Mouse (Mus musculus) ES-E14 (cell line): ENCODE measurements around the gene Ldhal6b.

Experiments used
- CHD2 ChIP-seq: IDR thresholded peaks from 2 replicates; pipeline ENCODE4 v1.6.1; 2014; ENCODE audit warnings: mild to moderate bottlenecking, low read depth, low read length, inconsistent platforms
- MAFK ChIP-seq: IDR thresholded peaks from 2 replicates; pipeline ENCODE4 v1.6.1; 2014; ENCODE audit warnings: mild to moderate bottlenecking, low read depth, low read length, inconsistent platforms; ENCODE audit not compliant: insufficient read depth
- ZC3H11A ChIP-seq: IDR thresholded peaks from 2 replicates; pipeline ENCODE4 v1.6.1; 2012; ENCODE audit warnings: low read depth, mild to moderate bottlenecking, inconsistent platforms, low read length, borderline replicate concordance
- ZNF384 ChIP-seq: IDR thresholded peaks from 2 replicates; pipeline ENCODE4 v1.6.1; 2012; ENCODE audit warnings: low read depth, low read length, inconsistent platforms

GRCm38 (mm10) chr17:5407030-5407429, 11.5 kb downstream of the Ldhal6b start:
- TF ChIP-seq ZC3H11A = no peak
- no peak for TF ChIP-seq CHD2
- TF ChIP-seq ZNF384 = no peak
- TF ChIP-seq MAFK = no peak
